Mouse (Mus musculus) cerebellum, adult (tissue): Measurements from ENCODE around the gene Srp14.

Experiments
- ATAC-seq: cut with Nextera tagmentation; 2 replicates; pipeline ENCODE4 v1.9.2; 2017; ENCODE audit warnings: mild to moderate bottlenecking, moderate library complexity, mixed read lengths; ENCODE audit not compliant: insufficient number of reproducible peaks, low FRiP score, low TSS enrichment

Gene Srp14

DNA sequence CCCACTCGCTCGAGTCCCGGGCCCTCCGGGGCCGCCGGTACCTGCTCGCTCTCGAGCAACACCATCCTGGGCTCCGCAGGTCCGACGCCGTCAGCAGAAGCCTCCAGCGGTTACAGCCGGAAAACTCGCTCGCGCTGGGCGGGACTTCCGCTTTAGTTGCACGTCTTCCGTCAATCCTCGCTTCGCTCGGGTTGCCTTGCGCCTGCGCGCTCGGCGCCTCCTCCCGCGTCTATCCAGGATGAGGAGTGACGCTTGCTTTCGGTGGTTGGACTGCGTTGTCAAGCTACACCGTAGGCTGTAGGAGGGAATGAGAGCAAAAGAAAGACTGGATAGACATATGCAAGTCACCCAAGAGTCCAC is at the start of gene Srp14:
Gene Srp14 (minus strand): TSS at position 162 of the 360 bp plus-strand sequence.
- ATAC-seq = peak; percentile 97

GRCm38 (mm10) chr2:118526545-118526944 is 47.0 kb upstream of the Srp14 start:
- no peak for ATAC-seq

DNA sequence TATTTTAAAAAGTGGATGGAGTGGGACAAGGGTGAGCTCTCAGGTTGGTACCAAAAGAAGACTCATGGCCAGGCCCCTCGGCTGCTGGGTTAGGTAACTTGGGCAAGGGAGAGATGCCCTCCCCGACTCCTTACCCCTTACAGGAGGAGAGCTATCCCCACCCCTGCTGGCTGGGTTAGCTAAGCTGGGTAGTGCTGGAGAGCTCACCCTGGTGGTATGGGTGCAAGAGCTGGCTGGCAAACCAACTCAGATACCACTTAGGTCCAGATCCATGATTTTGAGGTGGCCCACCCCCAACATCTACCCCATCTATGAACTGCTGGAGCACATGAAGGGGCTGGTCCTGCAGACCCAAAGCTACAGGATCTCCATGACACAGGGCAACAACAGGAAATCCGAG is 45.3 kb upstream of the Srp14 start:
- no peak for ATAC-seq

- no peak for ATAC-seq
Observed at GRCm38 (mm10) chr2:118523163-118523730, 43.7 kb upstream of the Srp14 start.

GRCm38 (mm10) chr2:118522265-118522664 is 42.8 kb upstream of the Srp14 start:
- no peak for ATAC-seq

GRCm38 (mm10) chr2:118520042-118520933 is 40.8 kb upstream of the Srp14 start:
- ATAC-seq = no peak

DNA sequence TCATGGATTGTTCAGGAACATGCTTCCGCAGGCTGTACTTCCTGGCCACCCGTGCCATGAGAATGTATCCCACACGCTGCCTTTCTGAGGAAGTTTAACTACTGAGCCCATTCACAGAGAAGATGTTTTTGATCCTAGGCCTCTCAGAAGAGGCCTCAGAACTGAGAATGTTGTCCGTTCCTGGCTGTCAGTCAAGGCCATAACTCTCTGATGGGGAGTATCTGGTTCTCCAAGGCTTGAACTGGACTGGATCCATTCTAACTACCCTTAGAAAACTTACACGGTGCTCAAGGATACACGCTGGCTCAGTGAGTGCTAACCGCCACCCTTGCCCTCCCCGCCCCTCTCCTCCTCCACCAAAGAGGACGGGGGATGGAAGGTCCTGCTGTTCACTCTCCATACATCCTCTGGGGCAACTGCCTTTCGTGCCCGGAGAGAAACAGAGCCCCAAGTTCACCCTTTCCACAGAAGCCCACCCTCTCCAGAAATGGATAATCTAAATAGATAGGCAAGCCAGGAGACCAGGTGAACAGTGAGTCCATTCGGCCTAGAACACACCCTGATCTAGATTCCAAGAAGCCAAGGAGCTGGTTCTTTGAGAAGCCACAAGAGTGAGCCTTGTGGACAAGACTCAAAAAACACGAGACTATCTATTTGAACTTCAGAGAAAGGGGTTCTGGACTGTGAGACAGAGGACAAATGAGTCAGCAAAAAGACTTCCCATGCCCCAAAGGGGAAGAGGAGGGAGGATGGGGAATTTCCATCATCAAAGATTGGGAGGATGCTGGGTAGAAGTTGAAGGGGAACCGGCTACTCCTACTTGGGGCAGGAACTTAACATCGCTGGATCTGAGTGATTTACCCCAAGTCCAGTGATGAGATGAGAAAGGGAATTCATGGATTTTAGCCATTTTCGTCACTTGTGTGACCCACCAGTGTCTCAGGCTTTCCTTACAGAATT is 33.2 kb upstream of the Srp14 start:
- ATAC-seq = no peak

DNA sequence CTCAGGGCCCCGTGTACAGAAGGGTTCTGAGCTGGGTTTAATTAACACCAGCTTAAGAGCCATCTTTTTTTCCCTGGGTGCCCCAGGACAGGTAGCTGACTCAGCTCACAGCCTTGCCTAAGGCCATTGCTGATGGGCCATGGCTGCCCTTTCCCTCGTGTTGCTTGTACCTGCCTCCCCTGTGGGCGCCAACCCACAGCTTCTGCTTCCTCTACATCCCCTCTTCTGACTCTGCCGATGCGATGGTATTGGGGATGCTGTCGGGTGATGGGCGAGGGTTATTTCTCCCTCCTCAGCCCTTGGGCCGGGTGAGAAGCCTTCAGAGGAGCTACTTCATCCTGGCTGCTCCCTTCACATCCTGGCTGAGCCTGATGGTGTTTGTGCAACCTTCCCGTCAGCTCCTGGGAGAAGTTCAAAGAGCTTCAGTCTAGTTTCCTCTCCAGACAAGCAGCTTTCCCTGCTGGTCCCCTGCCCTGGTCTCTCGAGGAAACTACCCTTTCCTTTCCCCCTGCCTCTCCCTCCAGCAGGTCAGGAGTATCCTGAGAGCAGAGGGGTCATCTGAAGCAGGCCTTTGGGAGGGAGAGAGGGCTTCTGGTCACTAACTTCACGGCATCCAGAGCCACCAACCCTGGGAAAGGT is 32.4 kb upstream of the Srp14 start:
- ATAC-seq = no peak

DNA sequence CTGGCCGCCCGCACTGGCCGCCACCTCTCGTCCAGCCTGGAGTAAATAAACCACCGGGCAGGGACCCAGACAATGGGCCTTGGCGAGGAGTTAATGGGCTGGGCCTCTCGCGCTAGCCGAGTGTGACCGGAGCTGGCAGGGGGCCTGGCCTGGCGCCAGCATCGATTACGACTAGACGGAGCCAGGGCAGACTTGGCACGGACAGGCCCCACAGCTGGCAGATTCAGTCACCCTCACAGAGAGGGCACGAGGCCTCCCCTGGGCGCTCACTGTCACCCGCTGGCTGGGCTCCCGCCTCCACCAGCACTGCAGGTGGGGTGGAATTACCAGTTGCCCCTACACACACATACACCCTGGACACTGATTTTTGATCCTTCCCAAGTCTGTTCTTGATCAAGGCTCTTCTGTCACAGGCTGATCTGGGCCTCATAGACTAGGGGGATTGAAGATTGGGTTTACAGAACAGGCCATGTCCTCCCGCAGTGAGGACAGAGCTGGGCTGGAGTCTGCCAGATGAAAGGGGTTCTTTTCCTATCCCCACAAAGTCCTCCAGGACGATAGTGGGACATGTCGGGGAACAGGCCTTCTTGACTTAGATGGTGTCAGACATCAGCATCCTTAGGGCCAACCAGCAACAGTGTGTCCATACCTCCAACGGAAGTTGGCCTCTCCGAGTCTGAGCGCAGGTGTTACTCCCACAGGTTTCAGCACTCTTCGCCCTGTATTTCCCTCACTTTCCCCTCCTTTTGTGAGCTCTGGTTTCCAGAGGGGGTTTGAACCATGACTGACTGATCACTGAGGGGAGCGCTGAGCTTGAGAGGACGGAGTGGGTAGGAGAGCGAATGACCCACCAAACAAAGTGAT is 31.2 kb upstream of the Srp14 start:
- peak; percentile 64 for ATAC-seq

DNA sequence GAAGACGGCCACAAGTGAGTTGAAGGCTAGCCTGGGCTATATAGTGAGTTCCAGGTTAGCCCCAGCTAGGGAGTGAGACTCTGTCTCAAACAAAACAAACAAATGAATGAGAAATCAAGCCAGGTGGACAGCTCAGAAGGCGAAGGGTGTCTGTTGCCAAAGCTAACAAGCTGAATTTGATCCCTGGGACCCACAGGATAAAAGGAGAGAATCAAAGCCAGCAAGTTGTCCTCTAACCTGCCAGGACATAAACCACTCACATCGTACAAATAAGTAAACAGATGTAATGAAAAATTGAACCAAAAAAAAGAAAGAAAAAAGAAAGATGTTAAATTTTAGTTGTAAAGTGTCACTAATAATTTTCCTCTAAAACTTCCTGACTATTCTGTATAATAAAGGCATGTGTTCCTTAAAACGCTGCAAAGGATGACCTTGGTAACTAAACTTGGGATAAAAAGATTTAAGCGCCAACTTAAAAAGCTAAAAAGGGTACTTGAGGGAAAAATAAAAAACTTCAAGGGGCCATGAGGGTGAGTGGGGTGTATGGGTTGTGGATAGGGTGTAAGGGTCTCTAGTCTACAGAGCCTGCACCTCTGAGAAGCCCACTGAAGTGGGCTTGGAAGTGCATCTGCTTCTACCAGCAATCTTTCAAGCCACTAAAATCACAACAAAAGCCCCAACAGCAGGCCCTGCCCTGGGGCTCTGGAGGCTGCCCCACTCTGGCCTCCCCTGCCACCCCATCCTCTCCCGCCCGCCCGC is 30.4 kb upstream of the Srp14 start:
- ATAC-seq = no peak

- no peak for ATAC-seq
Observed at GRCm38 (mm10) chr2:118507126-118507525, 27.6 kb upstream of the Srp14 start.

- no peak for ATAC-seq
Observed at GRCm38 (mm10) chr2:118500191-118500590, 20.7 kb upstream of the Srp14 start.

DNA sequence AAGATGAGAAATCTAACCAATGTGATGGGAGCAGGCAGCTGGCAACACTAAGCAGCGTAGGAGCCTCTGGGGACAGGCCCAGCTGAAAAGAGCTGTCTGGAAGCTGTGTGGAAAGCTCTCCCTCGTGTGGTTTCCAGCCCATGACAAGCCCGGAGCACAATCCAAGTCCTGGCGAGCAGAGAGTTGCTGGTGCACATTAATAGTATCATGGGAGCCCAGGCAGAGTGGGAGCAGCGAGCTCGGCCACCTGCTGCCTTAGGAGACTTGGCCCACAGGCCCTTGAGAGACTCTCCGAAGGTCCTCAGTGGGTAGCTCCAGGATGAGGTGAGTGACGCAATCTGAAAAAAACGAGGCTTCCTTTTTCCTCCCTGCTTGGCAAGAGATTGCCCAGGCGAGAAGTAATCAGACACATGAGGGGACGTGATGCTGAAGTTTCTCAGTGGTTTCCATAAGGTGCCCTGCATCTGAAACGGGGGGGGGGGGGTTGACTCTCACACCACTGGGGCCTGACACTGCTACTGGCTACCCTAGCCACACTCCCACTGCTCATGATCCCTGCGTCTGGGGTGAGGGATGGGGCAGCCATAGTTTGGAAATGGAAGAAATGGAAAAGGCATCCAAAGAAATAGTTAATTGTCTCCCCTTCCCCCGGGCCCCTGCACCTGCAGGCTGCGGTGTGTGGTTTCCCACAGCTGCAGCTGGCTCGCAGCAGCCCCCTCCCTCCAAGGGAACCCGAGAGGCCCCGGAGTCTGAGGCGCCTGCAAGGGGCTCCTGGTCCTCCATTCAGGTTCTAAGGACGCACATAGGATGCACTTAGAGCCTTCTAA is 19.8 kb upstream of the Srp14 start:
- no peak for ATAC-seq

DNA sequence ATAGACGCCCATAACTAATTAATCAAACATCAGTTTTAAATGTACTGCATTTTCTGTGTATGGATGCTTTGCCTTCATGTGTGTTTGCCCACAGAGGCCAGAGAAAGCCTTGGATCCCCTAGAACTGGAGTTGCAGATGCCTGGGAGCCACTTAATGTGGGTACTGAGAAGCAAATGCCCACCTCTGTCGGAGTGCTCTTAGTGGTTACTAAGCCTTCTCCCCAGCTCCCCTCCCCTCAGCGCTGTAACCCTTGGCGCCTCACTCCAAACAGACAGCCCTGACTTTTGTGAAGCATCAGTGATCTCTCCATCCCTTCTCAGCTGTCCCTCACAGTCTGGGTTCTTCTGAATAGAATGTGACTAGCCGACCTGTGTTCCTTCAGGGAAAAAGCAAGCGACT is 19.0 kb upstream of the Srp14 start:
- ATAC-seq = no peak

DNA sequence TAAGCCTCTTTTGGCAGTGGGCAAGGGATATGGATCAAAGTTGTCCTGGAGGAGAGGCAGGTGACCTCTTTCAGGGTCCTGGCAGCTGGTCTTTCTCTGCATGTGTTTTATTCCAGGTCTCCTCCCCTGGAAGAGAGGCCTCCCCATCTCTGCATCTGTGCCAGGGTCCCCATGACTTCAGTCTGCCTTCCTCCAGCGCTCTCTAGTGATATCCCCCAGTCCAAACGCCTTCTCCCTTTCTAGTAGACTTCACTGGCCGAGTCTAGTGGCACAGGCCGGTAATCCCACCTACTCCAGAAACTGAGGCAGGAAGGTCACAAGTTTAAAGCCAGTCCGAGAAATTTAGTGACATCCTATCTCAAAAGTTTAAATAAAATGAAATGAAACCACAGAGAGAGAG is 18.4 kb upstream of the Srp14 start:
- ATAC-seq = no peak

DNA sequence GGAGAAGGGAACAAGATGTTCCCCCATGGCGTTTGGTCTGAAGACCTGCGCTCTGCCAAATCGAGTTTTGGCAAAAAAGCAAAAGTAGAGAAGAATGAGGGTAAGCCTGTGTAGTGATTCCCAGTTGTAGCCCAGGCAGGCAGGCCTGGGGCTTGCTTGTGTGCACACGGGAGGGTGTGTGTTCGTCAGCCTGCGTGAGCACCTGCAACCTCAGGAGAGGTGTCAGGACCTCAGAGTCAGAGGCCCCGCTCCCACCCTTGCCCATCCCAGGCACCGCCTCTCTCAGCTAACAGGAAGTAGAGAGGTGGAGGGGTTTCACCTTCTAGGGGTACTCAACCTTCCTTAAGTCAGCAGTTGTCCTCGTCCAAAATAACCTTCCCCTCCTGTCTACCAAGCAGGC is 15.5 kb upstream of the Srp14 start:
- no peak for ATAC-seq

DNA sequence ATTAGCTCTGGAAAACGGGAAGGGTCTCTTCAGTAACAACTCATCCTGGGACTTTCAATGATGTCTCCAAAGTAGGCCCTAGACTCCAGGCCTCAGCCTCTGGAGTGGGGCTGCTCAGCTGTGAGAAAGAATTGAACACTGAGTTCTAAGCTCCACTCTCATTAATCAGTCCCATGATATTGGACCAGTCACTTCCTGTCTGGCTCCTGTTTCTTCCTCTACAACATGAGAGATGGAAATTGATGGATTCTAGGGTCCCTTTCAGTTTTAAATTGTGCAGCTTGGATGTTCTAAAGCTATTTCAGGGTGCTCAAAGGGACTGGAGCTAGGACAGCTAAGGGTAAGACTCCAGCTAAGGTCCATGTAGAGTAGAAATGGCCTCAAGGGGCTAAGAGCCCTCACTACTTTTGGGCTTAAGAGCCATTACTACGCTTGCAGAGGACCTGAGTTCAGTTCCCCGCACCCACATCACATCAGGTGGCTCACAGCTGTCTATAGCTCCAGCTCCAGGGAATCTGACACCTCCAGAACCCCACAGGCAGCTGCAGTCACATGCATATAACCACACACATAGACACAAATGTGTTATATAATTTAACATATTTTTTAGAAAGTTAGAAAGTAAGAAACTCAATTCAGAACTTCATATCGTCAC is 12.4 kb upstream of the Srp14 start:
- ATAC-seq = no peak
